ENCODE assay signal across 8 mouse cellular contexts in genomic region chr9:45555036-45555826, GRCm38 (mm10).
A peak's percentile ranks its signal among the peaks of the same experiment; 100 is the strongest.
DNase-seq lines count a peak whose midpoint lies in the region; ATAC-seq lines count a peak whose summit lies in the region.

No protein-coding gene starts in this region.

- H3K4me2 ChIP-seq in embryonic facial prominence, embryonic 13.5 days: peak overlapping the region; percentile 37
- H3K4me2 ChIP-seq in midbrain, embryonic 11.5 days: no peak overlapping the region

- no peak for ATAC-seq in embryonic facial prominence, embryonic 13.5 days (ENCODE audit: insufficient number of reproducible peaks, insufficient read depth, low FRiP score, low TSS enrichment, low read depth)
- ATAC-seq in midbrain, embryonic 11.5 days (ENCODE audit: low FRiP score): no peak

- H3K36me3 ChIP-seq in embryonic facial prominence, embryonic 13.5 days: no peaks in the 10 kb centered on the region
- no peaks in the 10 kb centered on the region for H3K36me3 ChIP-seq in midbrain, embryonic 11.5 days (ENCODE audit: control insufficient read depth, insufficient read depth, low read length)

- H3K9ac ChIP-seq in embryonic facial prominence, embryonic 13.5 days: no peak overlapping the region
- H3K9ac ChIP-seq in midbrain, embryonic 11.5 days (ENCODE audit: low read length): no peak overlapping the region

- 20% methylated on average over 17 of the region's 17 CpGs for WGBS in embryonic facial prominence, embryonic 13.5 days
- WGBS in midbrain, embryonic 11.5 days: 26% methylated on average over 17 of the region's 17 CpGs

- peak; percentile 37 for DNase-seq in layer of hippocampus, adult 11-12 months (ENCODE audit: low spot score)
- no peak for DNase-seq in layer of hippocampus, adult 18-20 months (ENCODE audit: low spot score in 2 of 2)
- DNase-seq in heart, postnatal 25 days (ENCODE audit: low spot score): peak; percentile 14
- peak; percentile 88 for DNase-seq in midbrain, embryonic 11.5 days (ENCODE audit: low spot score, missing footprints)
- DNase-seq in thymus, postnatal 36 days: no peak
- DNase-seq in thymus, adult 18-20 months: no peak
- no peak for DNase-seq in cerebellum, adult 9-11 months

- H3K9me3 ChIP-seq in embryonic facial prominence, embryonic 13.5 days: no peaks in the 10 kb centered on the region
- H3K9me3 ChIP-seq in midbrain, embryonic 11.5 days (ENCODE audit: control insufficient read depth, low read length): no peaks in the 10 kb centered on the region

- no peak overlapping the region for H3K4me3 ChIP-seq in embryonic facial prominence, embryonic 13.5 days
- no peak overlapping the region for H3K4me3 ChIP-seq in midbrain, embryonic 11.5 days (ENCODE audit: low read depth, low read length)

- H3K27ac ChIP-seq in embryonic facial prominence, embryonic 13.5 days: peak overlapping the region; percentile 22; the same call in 1 of the 2 replicates
- no peak overlapping the region for H3K27ac ChIP-seq in midbrain, embryonic 11.5 days (ENCODE audit: low read depth, low read length)

- H3K4me1 ChIP-seq in embryonic facial prominence, embryonic 13.5 days: peaks cover 17% of the 10 kb centered on the region
- H3K4me1 ChIP-seq in midbrain, embryonic 11.5 days (ENCODE audit: control insufficient read depth, insufficient read depth, low read length): peaks cover 7% of the 10 kb centered on the region; the same call in 1 of the 2 replicates

- H3K27me3 ChIP-seq in embryonic facial prominence, embryonic 13.5 days: no peaks in the 10 kb centered on the region; the same call in 1 of the 2 replicates
- no peaks in the 10 kb centered on the region for H3K27me3 ChIP-seq in midbrain, embryonic 11.5 days (ENCODE audit: control insufficient read depth, insufficient read depth, low read length)

- intact Hi-C loops in heart, postnatal 25 days (cut with DNase I): no loop called here

Comparison
In these comparisons a context has a peak if more than half of its experiments do, and no peak if none do; other contexts are left out.
1. DNase-seq: peak in layer of hippocampus, adult 11-12 months (single experiment), heart, postnatal 25 days (single experiment) and midbrain, embryonic 11.5 days (single experiment); none in layer of hippocampus, adult 18-20 months (0 of 2), thymus, postnatal 36 days (0 of 2), thymus, adult 18-20 months (0 of 2) and cerebellum, adult 9-11 months (single experiment).